Mouse (Mus musculus) adrenal gland, adult 18-20 months (tissue): ENCODE data around the gene Gm36176. TPM values are rescaled to one million over a fixed set of nuclear protein-coding genes. Genes with fewer than 3 reads are reported as not detected.

Experiments
- DNase-seq, 2 experiments: peaks; one replicate each; pipeline ENCODE4 v3.0.0; 2021 to 2022; ENCODE audit warnings: low spot score in 2 of 2
- total RNA-seq, 2 experiments: library from RNA; stranded (reverse); gene quantifications; 1 replicate in 1 of 2; 2 replicates in 1 of 2; pipeline ENCODE4 v1.2.3; 2021

The Gm36176 gene
- total RNA-seq, 2 experiments from 2014 or later: not detected

DNA sequence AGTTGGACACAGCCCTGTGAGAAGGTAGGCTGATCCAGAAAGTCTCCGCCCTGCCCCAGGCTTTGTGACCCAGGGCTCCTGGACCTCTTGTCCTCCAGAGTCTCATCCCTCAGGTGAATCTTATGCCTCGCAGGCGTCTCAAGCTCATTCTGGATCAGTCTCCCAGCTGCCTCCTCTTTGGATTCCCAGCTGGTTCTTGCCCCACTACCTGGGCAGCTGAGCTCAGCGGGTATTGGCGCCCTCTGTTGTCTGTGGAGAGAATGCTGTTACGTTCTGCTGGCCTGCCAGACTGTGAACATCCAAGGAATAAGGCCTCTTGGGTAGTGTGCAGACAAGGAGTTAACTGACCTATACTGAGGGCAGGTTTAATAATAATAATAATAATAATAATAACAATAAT is 32.4 kb downstream of the Gm36176 start:
- DNase-seq: peak in 1 of 2 experiments; percentile 27

DNA sequence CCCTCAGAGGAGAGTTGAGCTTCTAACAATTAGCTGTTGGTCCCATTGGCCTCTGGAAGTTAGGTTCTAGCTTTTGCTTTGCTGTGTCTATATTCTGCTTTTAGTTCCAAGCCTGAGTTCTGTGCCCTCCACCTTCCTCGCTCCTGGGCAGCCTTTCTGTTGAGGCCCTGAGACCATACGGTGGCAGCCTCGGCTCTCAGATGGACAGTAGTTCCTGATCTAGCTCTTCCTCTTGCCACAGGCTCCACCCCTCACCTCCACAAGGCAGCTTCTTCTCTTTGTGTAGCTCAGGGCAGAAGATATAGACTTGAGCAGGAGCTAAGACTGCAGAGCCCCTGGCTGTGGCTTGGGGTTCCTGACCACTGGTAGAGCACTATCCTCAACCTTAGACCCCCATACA is 33.7 kb downstream of the Gm36176 start:
- DNase-seq: no peak

DNA sequence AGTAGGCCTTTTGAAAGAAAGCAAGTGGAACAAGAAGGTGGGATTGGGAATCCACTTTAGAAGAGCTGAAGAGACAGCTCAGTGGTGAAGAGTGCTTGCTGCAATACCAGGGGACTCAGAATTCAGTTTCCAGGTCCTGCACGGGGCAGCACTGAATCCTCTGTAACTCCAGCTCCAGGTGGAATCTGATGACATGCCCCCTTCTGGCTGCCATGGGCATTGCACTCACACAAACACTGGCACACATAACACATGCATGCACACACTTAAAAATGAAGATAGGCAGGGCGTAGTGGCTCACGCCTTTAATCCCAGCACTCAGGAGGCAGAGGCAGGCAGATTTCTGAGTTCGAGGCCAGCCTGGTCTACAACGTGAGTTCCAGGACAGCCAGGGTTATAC is 36.0 kb downstream of the Gm36176 start:
- no peak for DNase-seq

DNA sequence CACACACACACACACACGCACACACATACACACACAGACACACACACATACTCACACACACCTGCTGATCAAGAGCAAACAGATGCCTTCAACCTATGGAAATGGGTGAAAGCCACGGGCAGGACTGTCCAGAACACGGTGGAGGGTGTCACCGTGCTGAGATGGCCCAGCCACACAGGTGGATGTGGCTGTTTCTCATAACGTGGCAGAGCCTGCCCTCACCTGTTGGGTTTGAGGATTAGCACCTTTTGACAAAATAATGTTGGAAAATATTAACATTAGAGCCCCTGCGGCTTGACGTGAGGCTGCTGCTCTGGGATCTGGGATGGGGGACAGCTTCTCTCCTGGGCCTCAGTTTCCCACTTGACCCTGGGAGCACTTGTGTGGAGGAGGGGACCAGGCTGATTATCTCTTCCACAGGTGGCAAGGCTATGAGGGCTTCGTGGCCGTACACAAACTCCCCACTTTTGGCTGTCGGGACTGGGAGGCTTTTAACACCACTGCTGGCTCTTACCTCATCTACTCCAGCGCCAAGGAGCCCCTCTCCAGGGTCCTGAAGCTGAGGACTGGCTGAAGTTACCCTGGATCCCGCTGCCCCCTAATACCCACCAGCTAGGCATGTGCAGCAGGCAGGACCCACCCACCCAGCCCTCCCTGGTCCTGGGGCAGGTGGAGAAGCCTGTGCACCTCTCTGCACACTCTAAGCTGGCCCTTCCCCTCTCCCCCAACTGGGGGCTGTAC is 39.6 kb downstream of the Gm36176 start:
- DNase-seq: no peak

DNA sequence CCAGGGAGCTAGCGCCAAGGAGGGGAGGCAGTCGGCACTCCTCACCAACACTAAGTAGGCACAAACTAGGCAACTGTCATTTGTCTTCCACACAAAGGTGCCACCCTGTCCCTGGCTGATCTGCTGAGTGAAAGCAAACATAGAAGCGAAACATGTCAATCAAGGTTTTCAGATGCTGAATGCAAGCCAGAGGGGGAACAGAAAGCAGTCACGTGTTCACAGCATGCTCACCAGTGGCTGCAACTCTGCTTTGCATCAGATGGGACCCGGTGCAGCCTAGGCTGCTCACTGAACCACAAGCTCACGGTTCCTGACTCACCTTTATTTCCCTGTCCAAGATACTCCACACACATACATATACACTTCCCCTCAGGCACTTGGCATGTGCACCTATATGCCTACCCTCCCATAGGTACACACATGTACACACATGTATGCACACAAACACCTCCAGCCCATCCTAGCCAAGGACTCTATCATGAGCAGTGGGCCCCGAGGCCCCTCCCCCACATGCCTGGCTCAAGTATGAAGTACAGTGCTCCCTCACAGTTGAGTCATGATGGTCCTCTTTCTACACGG is 44.5 kb downstream of the Gm36176 start:
- DNase-seq: no peak

DNA sequence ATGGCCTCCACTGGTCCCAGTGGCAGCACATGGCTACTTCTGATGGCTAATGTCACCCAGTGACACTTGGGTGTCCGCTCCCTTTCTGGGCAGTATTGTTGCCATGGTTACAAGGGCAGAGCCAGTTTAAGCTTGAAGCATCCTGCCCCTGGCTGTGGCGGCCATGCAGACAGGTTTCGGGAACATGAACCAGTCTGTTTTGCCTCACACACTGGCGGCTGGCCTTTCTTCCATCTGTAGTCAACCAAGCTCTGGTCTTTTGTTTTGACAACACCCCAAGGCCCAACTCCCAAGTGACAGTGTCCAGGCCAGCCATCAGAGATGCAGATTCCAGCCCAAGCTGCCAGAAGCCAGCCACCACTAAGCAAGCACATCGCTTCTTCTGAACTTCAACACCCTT is 49.0 kb downstream of the Gm36176 start:
- DNase-seq: no peak

Other genes starting within 250 kb of the Gm36176 start
- gene Sumo3, start 240.7 kb upstream of the Gm36176 start, total RNA-seq: 10 to 100 TPM; 91.8 to 98.8 TPM
- gene Gm49325, start 240.6 kb upstream of the Gm36176 start, total RNA-seq: 10 to 100 TPM; 13.1 to 17.1 TPM
- 10 to 100 TPM; 67.2 to 74.1 TPM for gene Ube2g2, start 224.5 kb upstream of the Gm36176 start, total RNA-seq
- under 1 TPM; 0.27 to 0.51 TPM for gene Tspear, start 160.2 kb upstream of the Gm36176 start, total RNA-seq
- not detected for gene Gm19402, start 156.0 kb upstream of the Gm36176 start, total RNA-seq
- not detected for gene Gm9508, start 149.6 kb upstream of the Gm36176 start, total RNA-seq
- not detected for gene Gm10272, start 140.2 kb upstream of the Gm36176 start, total RNA-seq
- gene Gm10024, start 135.3 kb upstream of the Gm36176 start, total RNA-seq: not detected
- gene Gm10142, start 131.0 kb upstream of the Gm36176 start, total RNA-seq: not detected
- gene Krtap12-1, start 126.2 kb upstream of the Gm36176 start, total RNA-seq: not detected
- gene Gm10100, start 120.3 kb upstream of the Gm36176 start, total RNA-seq: not detected
- not detected for gene Gm18596, start 104.2 kb upstream of the Gm36176 start, total RNA-seq
- not detected for gene Gm9736, start 95.4 kb upstream of the Gm36176 start, total RNA-seq
- not detected for gene Gm3233, start 87.1 kb upstream of the Gm36176 start, total RNA-seq
- not detected for gene Gm3238, start 75.5 kb upstream of the Gm36176 start, total RNA-seq
- not detected for gene Gm7138, start 69.9 kb upstream of the Gm36176 start, total RNA-seq
- not detected for gene Gm3250, start 64.3 kb upstream of the Gm36176 start, total RNA-seq
- not detected for gene Gm7137, start 58.6 kb upstream of the Gm36176 start, total RNA-seq
- gene Gm9639, start 51.7 kb upstream of the Gm36176 start, total RNA-seq: not detected
- gene Gm19668, start 47.7 kb upstream of the Gm36176 start, total RNA-seq: not detected
- gene Gm9507, start 35.0 kb upstream of the Gm36176 start, total RNA-seq: not detected
- gene Gm2696, start 32.1 kb upstream of the Gm36176 start, total RNA-seq: not detected
- gene Krtap10-4, start 19.7 kb upstream of the Gm36176 start, total RNA-seq: not detected
- not detected for gene Krtap10-10, start 10.9 kb upstream of the Gm36176 start, total RNA-seq
- not detected for gene Gm10318, start 6.1 kb downstream of the Gm36176 start, total RNA-seq
- not detected for gene Gm3285, start 15.2 kb downstream of the Gm36176 start, total RNA-seq
- 1 to 10 TPM; 3.9 to 6.8 TPM for gene Lrrc3, start 55.7 kb downstream of the Gm36176 start, total RNA-seq
- 1 to 10 TPM; 5.2 to 5.9 TPM for gene Trpm2, start 123.8 kb downstream of the Gm36176 start, total RNA-seq
- 10 to 100 TPM; 17.9 to 21.1 TPM for gene 1810043G02Rik, start 131.7 kb downstream of the Gm36176 start, total RNA-seq
- gene Pfkl, start 163.3 kb downstream of the Gm36176 start, total RNA-seq: 100 to 1,000 TPM; 137 to 283 TPM
- gene Dnmt3l, start 195.1 kb downstream of the Gm36176 start, total RNA-seq: 10 to 100 TPM in 1 of 2 experiments, 1 to 10 TPM in 1; 4.4 to 24.4 TPM
- gene Aire, start 196.8 kb downstream of the Gm36176 start, total RNA-seq: not detected
- gene Icosl, start 222.5 kb downstream of the Gm36176 start, total RNA-seq: 10 to 100 TPM; 13.2 to 18.2 TPM